ENCODE assay signal across 15 mouse cellular contexts in the genomic region with DNA sequence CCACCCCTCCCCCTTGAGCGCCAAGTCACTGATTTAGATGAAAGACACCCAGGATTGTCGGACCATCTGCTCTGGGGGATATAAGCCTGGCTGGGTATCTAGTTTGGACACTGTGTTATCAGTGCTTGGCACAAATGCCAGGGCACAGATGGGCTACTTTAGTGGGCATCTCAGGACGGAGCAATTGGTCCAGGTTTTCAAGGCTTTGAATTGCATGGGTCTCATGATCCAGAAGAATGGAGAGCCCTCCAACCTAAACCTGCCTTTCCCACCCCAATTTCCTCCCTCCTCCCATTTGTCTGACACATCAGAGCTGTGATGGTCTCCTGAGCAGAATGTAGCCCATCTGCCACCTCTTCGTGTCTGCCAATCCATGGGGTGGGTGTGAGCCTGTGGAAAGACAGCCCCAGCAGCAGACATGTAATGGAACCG. TPM values are rescaled to one million over a fixed set of nuclear protein-coding genes. Genes with fewer than 3 reads are reported as not detected.
DNase-seq lines count a peak whose midpoint lies in the region; ATAC-seq lines count a peak whose summit lies in the region.
"Had no signal": no experiment of that assay in that cellular context is flagged by ENCODE, and none has a peak within 500 bp of the region (broad histone marks: within the 10 kb centered on the region; RNA-seq: fewer than 3 reads in every experiment).

No protein-coding gene starts in this region.

- H3K27me3 ChIP-seq in forebrain, embryonic 13.5 days, result peaks cover 50% of the 10 kb centered on the region
- peaks cover 34% of the 10 kb centered on the region for H3K27me3 ChIP-seq in forebrain, embryonic 11.5 days (ENCODE audit: control insufficient read depth, insufficient read depth, low read length)

- no peak overlapping the region for H3K4me3 ChIP-seq in forebrain, embryonic 13.5 days
- no peak overlapping the region for H3K4me3 ChIP-seq in forebrain, embryonic 11.5 days (ENCODE audit: low read depth, low read length)
- H3K4me3 ChIP-seq: embryonic facial prominence, embryonic 13.5 days; limb, embryonic 12.5 days; midbrain, embryonic 10.5 days had no signal

- H3K9me3 ChIP-seq in forebrain, embryonic 13.5 days (replicated peaks), result no peaks in the 10 kb centered on the region
- H3K9me3 ChIP-seq in forebrain, embryonic 11.5 days (ENCODE audit: control insufficient read depth, low read length), result no peaks in the 10 kb centered on the region
- H3K9me3 ChIP-seq: embryonic facial prominence, embryonic 13.5 days; limb, embryonic 12.5 days; midbrain, embryonic 10.5 days had no signal

- intact Hi-C loops in heart, postnatal 25 days (cut with DNase I), result no loop called here

- peak; percentile 75 for ATAC-seq in forebrain, embryonic 13.5 days
- no peak for ATAC-seq in forebrain, embryonic 11.5 days (replicated peaks; ENCODE audit: low FRiP score)

- H3K36me3 ChIP-seq in forebrain, embryonic 13.5 days (ENCODE audit: poor library complexity, severe bottlenecking), result peaks cover 27% of the 10 kb centered on the region
- no peaks in the 10 kb centered on the region for H3K36me3 ChIP-seq in forebrain, embryonic 11.5 days (ENCODE audit: control insufficient read depth, insufficient read depth, low read length)
- H3K36me3 ChIP-seq: embryonic facial prominence, embryonic 13.5 days; limb, embryonic 12.5 days; midbrain, embryonic 10.5 days had no signal

- WGBS in forebrain, embryonic 13.5 days, result 75% methylated on average over 5 of the region's 5 CpGs
- whole genome bisulfite sequencing in forebrain, embryonic 11.5 days, result 77% methylated on average over 5 of the region's 5 CpGs

- peak overlapping the region; percentile 74 for H3K27ac ChIP-seq in forebrain, embryonic 13.5 days
- H3K27ac ChIP-seq in forebrain, embryonic 11.5 days (ENCODE audit: low read depth, low read length), result no peak overlapping the region
- H3K27ac ChIP-seq: embryonic facial prominence, embryonic 13.5 days; limb, embryonic 12.5 days; midbrain, embryonic 10.5 days; stomach, postnatal 0 days had no signal

- no peak for DNase-seq in forebrain, embryonic 11.5 days (ENCODE audit: low spot score)
- DNase-seq in brain, adult 2 months (ENCODE audit: low read depth, low spot score), result peak; percentile 98
- DNase-seq in cerebellum, postnatal 25 days, result peak; percentile 90 to 92
- DNase-seq in layer of hippocampus, adult 9-10 months (ENCODE audit: low spot score), result peak; percentile 54
- no peak for DNase-seq in kidney, postnatal 36 days
- DNase-seq in adrenal gland, postnatal 36 days, result no peak
- DNase-seq in heart, postnatal 25 days (ENCODE audit: low spot score), result no peak
- DNase-seq: gastrocnemius, postnatal 10 days; kidney, adult 2 months had no signal

- peak overlapping the region; percentile 15 for H3K4me2 ChIP-seq in forebrain, embryonic 13.5 days
- no peak overlapping the region for H3K4me2 ChIP-seq in forebrain, embryonic 11.5 days (ENCODE audit: low read depth, low read length, severe bottlenecking)
- H3K4me2 ChIP-seq: embryonic facial prominence, embryonic 13.5 days; limb, embryonic 12.5 days had no signal

- H3K9ac ChIP-seq in forebrain, embryonic 13.5 days, result no peak overlapping the region
- H3K9ac ChIP-seq in forebrain, embryonic 11.5 days (ENCODE audit: low read length), result no peak overlapping the region
- H3K9ac ChIP-seq: embryonic facial prominence, embryonic 13.5 days; limb, embryonic 12.5 days had no signal

- H3K4me1 ChIP-seq in forebrain, embryonic 13.5 days, result peaks cover 71% of the 10 kb centered on the region
- peaks cover 14% of the 10 kb centered on the region for H3K4me1 ChIP-seq in forebrain, embryonic 11.5 days (replicated peaks; ENCODE audit: control insufficient read depth, insufficient read depth, low read length)

RNA-seq across cellular contexts. Expression of a gene that starts 20.2 kb away (rescaled TPM):
- 141 and 165 TPM in 2 replicates for polyA plus RNA-seq in forebrain, embryonic 13.5 days (2015; fragmentation: Nextera tagmentation; extraction: Ambion mirVana)
- 14.3 and 16.7 TPM in 2 replicates for polyA plus RNA-seq in forebrain, embryonic 11.5 days (2014; fragmentation: Nextera tagmentation; extraction: Ambion mirVana)
- 1 to 10 TPM; 1.7 to 1.9 TPM for total RNA-seq in adrenal gland, postnatal 36 days (2021)
- total RNA-seq in heart, postnatal 25 days (2021), result under 1 TPM; 0.21 to 0.22 TPM
- polyA plus RNA-seq: heart, postnatal 0 days; limb, embryonic 12.5 days had no signal

RNA-seq across cellular contexts. Expression of a gene that starts 31.7 kb away (rescaled TPM):
- 20.7 and 24.5 TPM in 2 replicates for polyA plus RNA-seq in forebrain, embryonic 13.5 days (2015; fragmentation: Nextera tagmentation; extraction: Ambion mirVana)
- 29.6 and 30.5 TPM in 2 replicates for polyA plus RNA-seq in forebrain, embryonic 11.5 days (2014; fragmentation: Nextera tagmentation; extraction: Ambion mirVana)
- total RNA-seq in adrenal gland, postnatal 36 days (2021), result 10 to 100 TPM; 46.6 to 50.8 TPM
- 10 to 100 TPM; 23.7 to 28.6 TPM for total RNA-seq in heart, postnatal 25 days (2021)

RNA-seq across cellular contexts. Expression of a gene that starts 56.9 kb away (rescaled TPM):
- 12.7 and 15.1 TPM in 2 replicates for polyA plus RNA-seq in forebrain, embryonic 13.5 days (2015; fragmentation: Nextera tagmentation; extraction: Ambion mirVana)
- 13.6 and 16.0 TPM in 2 replicates for polyA plus RNA-seq in forebrain, embryonic 11.5 days (2014; fragmentation: Nextera tagmentation; extraction: Ambion mirVana)
- 1 to 10 TPM; 1.2 to 3.2 TPM for total RNA-seq in adrenal gland, postnatal 36 days (2021)
- total RNA-seq in heart, postnatal 25 days (2021), result 1 to 10 TPM in 1 of 2 experiments, under 1 TPM in 1; 0.52 to 1.3 TPM

Comparison
In these comparisons a context has a peak if more than half of its experiments do, and no peak if none do; other contexts are left out.
1. DNase-seq: peak in brain, adult 2 months (single experiment), cerebellum, postnatal 25 days (2 of 2) and layer of hippocampus, adult 9-10 months (single experiment); none in forebrain, embryonic 11.5 days (single experiment), kidney, postnatal 36 days (0 of 2), adrenal gland, postnatal 36 days (0 of 2) and heart, postnatal 25 days (single experiment).